Mouse (Mus musculus): ENCODE data around the gene Cnot9. TPM values are rescaled to one million over a fixed set of nuclear protein-coding genes. Genes with fewer than 3 reads are reported as not detected.
"Not testable (repeated sequence)": the region's sequence is repeated elsewhere in the genome, so short reads cannot be mapped to it uniquely, and the experiment has no call there.

The Cnot9 gene
- total RNA-seq (2021), result 10 to 100 TPM; 12.1 to 12.6 TPM

DNA sequence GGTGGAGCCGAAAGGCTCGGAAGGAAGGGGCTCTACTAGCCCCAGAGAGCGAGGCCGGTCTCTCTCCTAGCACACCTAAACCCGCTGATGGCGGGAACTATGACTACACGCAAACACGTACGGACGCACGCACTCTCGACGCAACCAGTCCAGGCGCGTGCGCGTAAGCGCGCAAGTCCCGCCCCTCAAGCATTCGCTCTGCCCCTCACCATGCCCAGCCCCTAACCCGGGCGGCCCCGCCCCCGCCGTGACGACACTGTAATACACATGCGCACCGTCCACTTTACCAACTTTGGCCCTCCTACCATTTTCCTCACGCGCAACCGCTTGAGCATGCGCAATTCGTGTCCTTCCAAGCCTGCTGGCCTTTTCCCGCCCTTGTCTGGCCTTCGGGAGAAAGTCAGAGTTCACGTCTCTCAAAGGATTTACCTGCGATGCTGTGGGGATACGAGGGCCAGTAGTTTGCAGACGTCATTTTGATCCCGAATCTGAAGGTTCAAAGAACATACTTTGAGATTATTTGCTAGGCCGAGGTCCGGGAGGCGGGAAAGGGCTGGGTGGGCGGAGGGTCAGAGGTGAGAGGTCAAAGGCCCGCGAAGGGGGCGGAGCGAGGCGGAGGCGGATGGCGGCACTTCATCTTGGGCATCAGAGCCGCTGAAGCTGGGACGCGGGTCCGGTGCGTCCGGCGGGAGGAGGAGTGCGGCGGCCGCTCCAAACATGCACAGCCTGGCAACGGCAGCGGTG is at the start of gene Cnot9:
TSS of gene Cnot9 (plus strand) at position 338 of the 744 bp plus-strand sequence.
- intact Hi-C loops (cut with DNase I), result loop anchor here (5.0 kb wide), 1 partner anchor 81 kb away; the partner anchor contains the start of genes Bcs1l and Zfp142
- peak; percentile 100 for DNase-seq

DNA sequence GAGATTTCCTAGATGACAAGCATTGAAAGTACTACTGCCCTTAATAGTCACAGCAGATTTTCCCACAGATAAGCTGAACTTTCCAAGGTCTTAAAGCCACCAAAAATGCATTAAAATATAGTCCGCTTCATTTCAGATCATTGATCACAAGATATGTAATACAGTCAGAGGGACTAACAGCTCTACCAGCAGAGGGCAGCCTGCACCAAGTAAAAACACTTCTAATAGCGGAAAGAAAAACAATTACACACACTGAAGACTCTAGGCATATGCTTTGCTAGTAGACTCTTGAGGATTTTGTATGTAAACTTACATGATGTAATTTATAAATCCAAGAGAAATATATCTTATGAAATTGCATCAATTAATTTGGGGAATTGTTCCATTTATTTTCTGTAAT is 45.6 kb upstream of the Cnot9 start:
- peak; percentile 13 to 41 for DNase-seq
- intact Hi-C loops (cut with DNase I), result loop anchor here (1.0 kb wide), 1 partner anchor 299 kb away; no protein-coding TSS in a partner anchor

DNA sequence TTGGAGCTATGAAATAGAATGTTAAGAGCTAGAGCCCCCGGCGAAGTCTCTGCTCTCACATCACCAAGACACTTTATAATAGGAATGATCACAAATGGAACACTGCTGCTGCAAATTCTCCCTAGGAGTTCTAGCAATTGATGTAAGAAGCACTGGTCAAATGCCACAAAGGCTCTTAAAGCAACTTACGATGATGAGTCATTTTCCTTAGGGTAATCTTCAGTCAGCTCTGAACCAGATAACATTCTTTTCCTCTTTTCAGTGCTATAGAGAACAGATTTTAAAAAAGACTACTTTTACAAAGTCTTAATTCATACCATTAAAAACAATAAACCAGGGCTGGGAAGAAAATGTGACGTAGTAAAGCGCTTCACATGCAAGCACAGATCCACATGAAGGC is 20.1 kb upstream of the Cnot9 start:
- intact Hi-C loops (cut with DNase I), result no loop called here

DNA sequence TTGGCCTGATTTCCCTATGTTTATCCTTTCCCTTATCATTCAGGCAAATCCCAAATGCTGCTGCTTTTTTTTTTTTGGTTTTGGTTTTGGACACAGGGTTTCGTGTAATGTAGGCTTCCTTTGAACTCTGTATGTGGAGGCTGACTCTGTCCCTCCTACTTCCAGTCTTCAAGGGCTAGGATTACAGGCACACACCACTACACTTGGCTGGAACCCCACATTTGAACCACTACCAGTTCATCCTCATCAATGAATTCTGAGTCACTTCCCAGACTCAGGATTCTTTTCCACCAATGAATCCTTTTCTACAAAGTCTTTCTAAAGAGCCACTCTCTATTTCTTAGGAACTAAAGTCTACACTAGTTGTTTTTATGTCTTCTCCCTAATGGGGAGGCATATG is 4.8 kb upstream of the Cnot9 start:
- intact Hi-C loops (cut with DNase I), result no loop called here

More for the DNA sequence above, 20.1 kb upstream of the Cnot9 start:
- no peak for DNase-seq

DNA sequence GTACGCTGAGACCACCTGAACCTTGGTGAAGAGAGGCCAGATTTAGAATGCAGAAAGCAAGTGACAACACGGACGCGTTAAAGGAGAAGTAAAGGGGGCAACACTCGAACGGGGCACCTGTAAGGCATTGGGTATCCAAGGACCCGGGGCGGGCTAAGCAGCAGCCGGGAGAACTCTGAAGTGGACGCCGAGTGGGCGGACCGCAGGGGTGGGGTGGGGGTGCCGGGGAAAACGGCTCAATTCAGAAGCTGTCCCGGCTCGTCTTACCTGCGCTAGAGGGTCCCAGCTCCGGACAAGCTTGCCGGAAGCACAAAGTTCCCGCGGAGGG is 501 bp upstream of the Cnot9 start:
- DNase-seq, result no peak
- intact Hi-C loops (cut with DNase I), result loop anchor here (5.0 kb wide), 1 partner anchor 82 kb away; the partner anchor contains the start of genes Bcs1l and Zfp142

More for the DNA sequence above, 4.8 kb upstream of the Cnot9 start:
- DNase-seq, result no peak

DNA sequence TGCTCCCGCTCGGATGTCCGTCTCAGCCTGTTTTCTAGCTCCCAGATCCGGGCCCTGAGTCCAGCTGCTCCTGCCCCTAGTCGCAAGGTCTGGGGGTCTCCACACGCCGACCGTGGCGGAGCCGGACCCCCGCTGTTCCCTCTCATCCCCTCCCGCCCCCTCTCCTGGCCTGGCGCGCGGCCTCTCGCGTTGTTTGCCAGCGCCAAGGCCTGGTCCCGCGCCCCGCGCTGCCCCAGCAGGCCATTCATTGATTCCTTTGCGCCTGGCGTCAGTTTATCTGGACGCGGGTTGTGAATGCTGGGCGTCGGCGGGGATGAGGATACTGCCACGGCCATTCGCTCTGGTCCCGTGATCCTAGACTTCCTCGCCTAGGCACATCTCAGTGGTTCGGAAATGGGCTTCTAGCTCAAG is 618 bp downstream of the Cnot9 start:
- no peak for DNase-seq
- intact Hi-C loops (cut with DNase I), result loop anchor here (5.0 kb wide), 1 partner anchor 81 kb away; the partner anchor contains the start of genes Bcs1l and Zfp142

DNA sequence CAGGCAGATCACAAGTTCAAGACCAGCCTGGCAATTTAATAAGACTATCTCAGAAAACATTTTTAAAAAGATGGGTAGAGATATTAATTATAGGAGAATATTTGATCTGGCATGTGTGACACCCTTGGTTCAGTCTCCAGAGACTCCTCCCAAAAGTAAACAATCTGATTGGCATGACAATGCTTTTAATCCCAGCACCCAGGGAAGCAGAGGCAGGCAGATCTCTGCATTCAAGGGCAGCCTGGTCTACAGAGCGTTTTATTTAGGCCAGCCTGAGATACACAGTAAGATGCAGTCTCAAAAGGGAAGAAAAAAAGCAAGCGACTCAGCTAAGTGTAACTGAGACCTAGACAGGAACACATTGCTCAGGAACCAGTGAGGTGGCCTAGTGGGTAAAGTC is 1.9 kb downstream of the Cnot9 start:
- intact Hi-C loops (cut with DNase I), result loop anchor here (5.0 kb wide), 1 partner anchor 80 kb away; the partner anchor contains the start of genes Bcs1l and Zfp142
- no peak for DNase-seq

DNA sequence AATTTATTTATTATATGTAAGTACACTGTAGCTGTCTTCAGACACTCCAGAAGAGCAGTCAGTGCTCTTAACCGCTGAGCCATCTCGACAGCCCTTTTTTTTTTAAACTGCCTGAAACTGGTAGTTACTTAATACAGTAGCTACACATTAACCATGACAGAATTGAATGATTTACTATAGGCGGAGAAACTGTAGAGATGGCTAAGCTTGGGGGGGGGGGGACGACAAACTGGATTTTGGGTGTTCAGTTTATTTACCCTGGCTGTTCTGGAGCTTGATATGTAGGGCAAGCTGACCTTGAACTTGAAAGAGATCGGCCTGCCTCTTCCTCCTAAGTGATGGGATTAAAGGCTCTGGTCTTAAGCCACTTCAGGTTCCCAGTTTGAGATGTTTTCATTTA is 5.4 kb downstream of the Cnot9 start:
- intact Hi-C loops (cut with DNase I), result no loop called here
- no peak for DNase-seq

DNA sequence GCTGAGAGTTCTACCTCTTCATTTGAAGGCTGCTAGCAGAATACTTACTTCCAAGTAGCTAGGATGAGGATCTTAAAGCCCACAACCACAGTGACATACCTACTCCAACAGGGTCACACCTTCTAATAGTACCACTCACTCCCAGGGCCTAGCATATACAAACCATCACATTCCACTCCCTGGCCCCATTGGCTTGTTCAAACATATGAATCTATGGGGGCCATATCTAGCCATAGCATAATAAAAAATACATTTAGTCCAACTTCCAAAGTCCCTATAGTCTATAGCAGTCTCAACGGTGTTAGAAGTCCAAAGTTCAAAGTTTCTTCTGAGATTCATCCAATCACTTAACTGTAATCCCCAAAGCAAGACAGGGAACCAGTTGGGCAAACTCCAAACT is 7.1 kb downstream of the Cnot9 start:
- DNase-seq; intact Hi-C loops (cut with DNase I): not testable (repeated sequence)

DNA sequence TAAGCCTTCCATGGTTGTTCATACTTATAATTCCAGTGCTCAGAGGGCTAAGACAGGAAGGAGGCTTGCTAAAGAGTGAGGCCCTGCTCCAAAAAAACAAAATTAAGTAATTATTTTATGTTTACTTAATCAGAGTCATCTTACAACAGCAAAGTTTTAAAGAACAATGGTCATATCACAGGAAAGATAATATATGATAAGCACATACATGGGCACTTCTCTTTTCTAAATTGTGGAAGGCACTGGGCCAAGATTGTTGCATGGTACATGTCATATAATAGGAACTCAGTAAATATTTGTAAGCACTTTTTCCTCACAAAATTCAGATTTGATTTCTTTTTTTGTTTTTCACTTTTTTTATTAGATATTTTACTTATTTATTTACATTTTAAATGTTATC is 14.0 kb downstream of the Cnot9 start:
- intact Hi-C loops (cut with DNase I), result no loop called here
- no peak for DNase-seq

DNA sequence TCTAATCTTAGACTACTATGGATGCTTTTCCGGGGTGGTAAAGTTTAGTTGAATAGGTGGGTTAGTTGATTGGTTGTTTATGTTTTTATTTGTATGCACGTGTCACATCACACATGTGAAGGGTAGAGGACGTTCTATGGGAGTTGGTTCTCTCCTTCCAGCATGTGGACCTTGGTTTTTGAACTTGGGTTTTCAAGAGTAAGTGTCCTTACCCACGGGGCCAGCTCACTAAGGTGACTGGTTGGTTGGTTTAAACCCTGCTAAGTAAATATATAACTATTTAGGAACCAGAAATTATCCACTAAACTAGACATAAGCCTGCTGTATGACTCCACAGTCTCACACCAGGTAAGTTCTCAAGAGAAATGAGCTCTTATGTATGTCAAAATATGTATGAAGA is 18.9 kb downstream of the Cnot9 start:
- intact Hi-C loops (cut with DNase I), result no loop called here
- no peak for DNase-seq

DNA sequence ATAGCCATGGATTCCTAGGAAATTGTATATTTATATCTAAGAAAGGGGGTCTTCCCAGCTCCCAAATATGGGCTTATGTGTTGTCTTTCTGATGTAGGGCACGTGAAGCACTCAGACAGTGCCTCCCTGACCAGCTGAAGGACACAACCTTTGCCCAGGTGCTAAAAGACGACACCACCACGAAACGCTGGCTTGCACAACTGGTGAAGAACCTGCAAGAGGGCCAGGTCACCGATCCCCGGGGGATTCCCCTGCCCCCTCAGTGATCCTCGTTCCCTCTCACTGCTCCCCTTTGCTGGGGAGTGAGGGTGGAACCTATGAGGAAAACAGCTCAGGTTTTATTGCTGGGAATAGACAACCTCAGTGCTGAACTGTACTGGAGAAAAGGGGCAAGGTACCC is 22.7 kb downstream of the Cnot9 start:
- intact Hi-C loops (cut with DNase I), result no loop called here
- no peak for DNase-seq

DNA sequence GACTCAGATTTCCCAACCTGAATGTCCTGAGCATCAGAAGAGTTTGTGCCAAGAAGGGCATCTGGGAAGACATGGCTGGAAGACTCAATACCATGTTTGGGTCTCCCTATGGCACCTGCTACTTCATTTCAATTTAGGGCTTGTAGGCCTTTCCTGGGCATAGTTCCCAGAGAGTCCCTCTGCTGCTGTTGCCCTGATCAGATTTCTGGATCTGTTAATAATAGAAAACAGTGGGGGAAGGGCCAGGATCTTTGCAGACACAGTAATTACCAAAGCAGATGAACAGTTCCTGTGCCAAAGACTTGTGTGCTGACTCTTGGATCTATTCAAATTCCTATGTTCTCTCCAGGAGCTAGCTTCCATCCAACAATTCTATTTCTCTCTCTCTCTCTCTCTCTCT is 32.8 kb downstream of the Cnot9 start:
- intact Hi-C loops (cut with DNase I), result no loop called here
- no peak for DNase-seq

DNA sequence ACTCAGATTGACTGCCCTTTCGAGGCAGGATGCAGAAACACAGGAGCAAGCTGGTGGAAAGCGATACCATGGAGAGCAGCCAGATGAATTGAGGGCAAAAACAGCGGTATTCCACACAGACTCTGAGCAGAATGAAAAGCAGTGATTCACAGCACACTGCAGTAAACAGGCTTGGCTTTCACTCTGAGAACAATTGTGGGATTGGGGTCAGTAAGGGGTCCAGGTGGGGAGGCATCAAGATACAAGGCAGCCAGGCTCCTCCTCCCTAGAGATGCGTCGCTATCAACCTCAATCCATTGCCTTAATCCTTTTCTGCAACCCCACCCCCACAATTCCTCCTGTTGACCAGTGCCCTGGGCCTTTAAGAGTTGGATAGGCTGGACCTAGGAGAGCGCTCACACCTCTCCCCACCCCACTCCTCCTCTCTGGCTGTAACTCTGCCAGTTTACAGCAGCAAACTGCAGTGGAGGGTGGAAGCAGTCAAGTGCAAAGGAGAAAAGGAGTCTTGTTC is 36.6 kb downstream of the Cnot9 start, which contains the start of gene Plcd4:
TSS of gene Plcd4 (plus strand) at position 438 of the 511 bp plus-strand sequence.
- no peak for DNase-seq
- intact Hi-C loops (cut with DNase I), result no loop called here

DNA sequence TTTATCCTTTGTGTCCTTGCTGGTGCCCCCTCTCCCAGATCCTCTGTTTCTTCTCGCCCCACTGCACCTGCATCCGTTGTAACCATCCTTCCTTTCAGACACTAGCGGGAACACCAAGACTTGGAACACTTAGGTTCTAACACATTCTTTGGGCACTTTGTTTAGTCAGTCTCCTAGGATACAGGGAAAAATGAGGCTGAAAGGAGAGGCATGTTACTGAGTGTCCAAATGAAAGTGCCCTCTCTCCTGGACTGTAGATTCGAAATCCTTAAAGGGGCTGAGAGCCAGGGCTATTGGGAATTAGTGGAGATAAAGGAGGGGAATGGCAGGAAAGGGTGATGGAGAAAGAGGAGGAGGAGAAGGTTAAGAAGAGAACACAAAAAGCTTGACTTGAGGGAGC is 38.3 kb downstream of the Cnot9 start, which contains the start of gene Usp37:
TSS of gene Usp37 (minus strand) at position 101 of the 400 bp plus-strand sequence.
- DNase-seq, result no peak
- intact Hi-C loops (cut with DNase I), result no loop called here

DNA sequence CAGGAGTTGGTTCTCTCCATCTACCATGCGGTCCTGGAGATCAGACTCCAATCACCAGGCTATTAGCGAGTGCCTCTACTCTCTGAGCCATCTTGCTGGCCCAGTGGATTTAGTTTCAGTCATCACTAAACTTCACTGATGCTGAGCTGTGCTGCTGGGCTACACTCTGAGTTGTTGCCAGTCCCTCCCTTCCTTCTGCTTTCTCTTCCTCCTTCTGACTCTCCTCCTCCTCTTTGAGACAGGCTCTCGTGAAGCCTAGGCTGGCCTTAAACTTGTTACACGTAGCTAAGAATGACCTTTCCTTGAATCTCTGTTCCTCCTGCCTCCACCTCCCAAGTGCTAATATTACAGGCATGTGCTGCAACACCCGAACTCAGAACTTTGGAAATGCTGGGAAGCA is 53.2 kb downstream of the Cnot9 start:
- intact Hi-C loops (cut with DNase I), result no loop called here
- no peak for DNase-seq

DNA sequence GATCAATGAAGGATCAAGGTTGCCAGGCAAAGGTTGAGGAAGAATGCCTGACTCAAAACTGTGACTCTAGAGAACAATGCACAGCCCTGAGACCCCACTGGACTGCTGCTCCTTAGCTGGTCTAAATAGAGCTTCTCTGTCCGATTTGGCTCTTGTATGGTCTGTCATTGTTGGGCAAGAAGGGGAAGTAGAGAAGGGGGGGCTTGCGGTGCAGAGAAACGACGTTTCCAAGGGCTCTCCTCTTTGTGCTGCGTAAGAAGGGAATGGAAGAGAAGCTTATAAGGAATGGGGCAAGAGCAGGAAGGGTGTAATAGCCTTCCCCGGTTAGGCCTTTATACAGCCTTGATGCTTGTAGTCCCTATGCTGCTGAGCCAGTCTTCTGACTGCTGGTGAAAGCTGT is 60.0 kb downstream of the Cnot9 start:
- intact Hi-C loops (cut with DNase I), result no loop called here

DNA sequence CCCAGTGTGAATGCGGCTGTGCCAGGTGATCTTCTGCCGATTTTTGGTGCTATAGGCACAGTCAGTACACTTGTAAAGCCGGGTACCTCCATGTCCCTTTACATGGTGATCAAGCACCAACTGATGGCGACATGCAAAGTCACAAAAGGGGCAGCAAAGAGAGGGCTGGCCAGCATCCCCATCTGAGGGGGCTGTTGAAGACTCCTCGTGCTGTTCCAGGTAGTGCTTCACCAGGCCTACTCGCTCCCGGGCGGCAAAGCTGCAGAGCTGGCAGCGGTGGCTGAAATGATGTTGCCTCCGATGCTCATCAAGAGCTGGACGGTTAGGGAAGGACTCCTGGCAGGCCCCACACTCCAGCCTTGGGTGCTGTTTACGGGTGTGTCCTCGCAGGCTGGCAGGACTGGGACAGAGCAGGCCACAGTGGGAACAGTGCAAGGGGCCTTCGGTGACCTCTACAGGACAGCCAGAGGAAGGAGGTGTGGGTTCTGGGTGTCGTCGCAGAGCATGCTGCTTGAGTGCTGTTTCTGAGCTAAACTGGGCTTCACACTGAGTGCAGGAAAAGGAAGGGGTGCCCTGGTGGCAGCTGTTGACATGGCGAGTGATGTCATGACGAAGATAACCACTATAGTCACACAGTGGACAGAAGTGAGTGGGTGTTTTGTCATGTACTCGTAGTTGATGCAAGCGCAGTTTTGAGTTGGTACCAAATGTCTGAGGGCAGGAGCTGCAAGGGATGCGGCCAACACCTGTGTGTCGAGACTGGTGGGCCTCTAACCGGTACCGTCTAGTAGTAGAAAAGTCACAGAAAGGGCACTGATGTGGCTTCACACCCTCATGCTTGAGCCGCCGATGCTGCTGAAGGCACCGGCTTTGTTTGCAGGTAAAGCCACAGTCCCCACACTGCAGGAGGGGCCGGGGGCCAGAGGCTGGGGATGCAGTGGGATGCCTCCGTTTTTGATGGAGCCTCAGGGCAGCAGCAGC is 64.2 kb downstream of the Cnot9 start:
- no peak for DNase-seq
- intact Hi-C loops (cut with DNase I), result no loop called here

More for the DNA sequence above, 60.0 kb downstream of the Cnot9 start:
- DNase-seq, result no peak
